Mouse (Mus musculus) lung, embryonic 14.5 days (tissue): ENCODE results near the gene Slc6a14. TPM values are rescaled to one million over a fixed set of nuclear protein-coding genes. Genes with fewer than 3 reads are reported as not detected.
A peak's percentile ranks its signal among the peaks of the same experiment; 100 is the strongest.

Experiments used
- ATAC-seq: fragments of 200-750 bp; cut with Nextera tagmentation; 2 replicates; pipeline ENCODE4 v1.8.0; 2017; ENCODE audit warnings: mild to moderate bottlenecking, moderate TSS enrichment, moderate library complexity; ENCODE audit not compliant: insufficient read depth
- DNase-seq: peaks from one replicate; pipeline ENCODE4 v3.0.0-alpha.2; 2015
- H3K27ac ChIP-seq: fragments of 300-500 bp; sonication (generic); 2 replicates; pipeline ENCODE4 v1.5.1; 2014; ENCODE audit warnings: low read depth, mild to moderate bottlenecking, moderate library complexity
- H3K27me3 ChIP-seq: fragments of 300-500 bp; sonication (generic); 2 replicates; pipeline ENCODE4 v1.6.1; 2014; ENCODE audit warnings: low read length, control low read depth; ENCODE audit not compliant: insufficient read depth
- H3K36me3 ChIP-seq: fragments of 300-500 bp; sonication (generic); 2 replicates; pipeline ENCODE4 v1.6.1; 2014; ENCODE audit warnings: control low read depth; ENCODE audit not compliant: insufficient read depth
- H3K4me1 ChIP-seq: fragments of 300-500 bp; sonication (generic); 2 replicates; pipeline ENCODE4 v1.6.1; 2014; ENCODE audit warnings: antibody characterized with exemption, control low read depth; ENCODE audit not compliant: insufficient read depth
- H3K4me2 ChIP-seq: fragments of 300-500 bp; sonication (generic); 2 replicates; pipeline ENCODE4 v1.6.1; 2014; ENCODE audit warnings: mild to moderate bottlenecking
- H3K4me3 ChIP-seq: fragments of 300-500 bp; sonication (generic); 2 replicates; pipeline ENCODE4 v1.5.1; 2014; ENCODE audit warnings: low read depth, low read length
- H3K9ac ChIP-seq: fragments of 300-500 bp; sonication (generic); 2 replicates; pipeline ENCODE4 v1.6.1; 2014
- H3K9me3 ChIP-seq: fragments of 300-500 bp; sonication (generic); 2 replicates; pipeline ENCODE4 v1.6.1; 2016; ENCODE audit warnings: low read depth, low read length, control low read depth
- CTCF ChIP-seq: IDR thresholded peaks from 2 replicates; pipeline ENCODE4 v1.5.1; 2016; ENCODE audit warnings: antibody characterized with exemption, low read depth
- whole genome bisulfite sequencing: fragments of 180-500 bp; shearing (Covaris S2); extraction: QIAGEN DNeasy Blood & Tissue Kit; methylation state at CpG from one replicate; pipeline ENCODE4 v1.1.7; 2014; 5-methylcytosine and 5-hydroxymethylcytosine counted together
- polyA plus RNA-seq: library from polyadenylated mRNA; unstranded; fragments of >200 nt; fragmentation: Nextera tagmentation; extraction: Ambion mirVana; gene quantifications from 2 replicates; pipeline ENCODE4 v1.2.1, GENCODE M21; 2014

The Slc6a14 gene
- polyA plus RNA-seq, result 3.1 and 4.3 TPM in 2 replicates

- H3K4me3 ChIP-seq, result no peak within 1 kb of the TSS
- 62% methylated on average over 7 of the region's 7 CpGs for WGBS
- H3K27me3 ChIP-seq, result no peaks in the 10 kb centered on the region
Measured at GRCm38 (mm10) chrX:21714829-21715228, at the start of gene Slc6a14. TSS of gene Slc6a14 (plus strand) at chrX:21714896.

GRCm38 (mm10) chrX:21670896-21671295 is 43.8 kb upstream of the Slc6a14 start:
- DNase-seq, result no peak

More at GRCm38 (mm10) chrX:21714829-21715228, at the start of gene Slc6a14:
- no peak within 1 kb of the TSS for H3K9ac ChIP-seq
- H3K4me1 ChIP-seq, result no peaks in the 10 kb centered on the region
- ATAC-seq (peak; percentile 38; the same call in 1 of the 2 replicates), DNase-seq (no peak)
- no peaks in the 10 kb centered on the region for H3K9me3 ChIP-seq
- H3K27ac ChIP-seq, result peak within 1 kb of the TSS; percentile 36; the same call in 1 of the 2 replicates
- TF ChIP-seq CTCF, result no peak
- H3K4me2 ChIP-seq, result no peak within 1 kb of the TSS
- no peaks in the 10 kb centered on the region for H3K36me3 ChIP-seq

GRCm38 (mm10) chrX:21695220-21695619 is 19.5 kb upstream of the Slc6a14 start:
- WGBS, result 37% methylated on average over 6 of the region's 6 CpGs
- TF ChIP-seq CTCF, result no peak
- Histone ChIP-seq H3K36me3 (no peaks in the 10 kb centered on the region), H3K4me3 (no peak overlapping the region), H3K27me3 (no peaks in the 10 kb centered on the region), H3K9ac (no peak overlapping the region), H3K4me1 (no peaks in the 10 kb centered on the region), H3K27ac (no peak overlapping the region), H3K4me2 (no peak overlapping the region), H3K9me3 (no peaks in the 10 kb centered on the region)
- DNase-seq (peak; percentile 13), ATAC-seq (no peak)

More at GRCm38 (mm10) chrX:21670896-21671295, 43.8 kb upstream of the Slc6a14 start:
- WGBS, result 12% methylated on average over 7 of the region's 7 CpGs
- H3K36me3 ChIP-seq, result no peaks in the 10 kb centered on the region
- no peak for TF ChIP-seq CTCF
- no peak overlapping the region for H3K4me2 ChIP-seq
- no peaks in the 10 kb centered on the region for H3K4me1 ChIP-seq
- H3K27me3 ChIP-seq, result no peaks in the 10 kb centered on the region
- ATAC-seq, result peak; percentile 58; the same call in 1 of the 2 replicates
- no peak overlapping the region for H3K9ac ChIP-seq
- H3K4me3 ChIP-seq, result no peak overlapping the region
- H3K27ac ChIP-seq, result no peak overlapping the region
- H3K9me3 ChIP-seq, result no peaks in the 10 kb centered on the region

GRCm38 (mm10) chrX:21695687-21696086 is 19.0 kb upstream of the Slc6a14 start:
- 66% methylated on average over 3 of the region's 3 CpGs for WGBS
- Histone ChIP-seq H3K4me1 (no peaks in the 10 kb centered on the region), H3K4me3 (no peak overlapping the region), H3K9me3 (no peaks in the 10 kb centered on the region), H3K27ac (no peak overlapping the region), H3K36me3 (no peaks in the 10 kb centered on the region), H3K27me3 (no peaks in the 10 kb centered on the region), H3K9ac (no peak overlapping the region), H3K4me2 (no peak overlapping the region)
- no peak for TF ChIP-seq CTCF
- DNase-seq, result peak; percentile 30
- no peak for ATAC-seq

GRCm38 (mm10) chrX:21701646-21702045 is 13.1 kb upstream of the Slc6a14 start:
- Histone ChIP-seq H3K4me3 (no peak overlapping the region), H3K9me3 (no peaks in the 10 kb centered on the region), H3K4me2 (no peak overlapping the region), H3K4me1 (no peaks in the 10 kb centered on the region), H3K36me3 (no peaks in the 10 kb centered on the region), H3K27me3 (no peaks in the 10 kb centered on the region), H3K27ac (no peak overlapping the region), H3K9ac (no peak overlapping the region)
- no peak for DNase-seq
- no peak for ATAC-seq
- TF ChIP-seq CTCF, result no peak
- WGBS, result 70% methylated on average over 4 of the region's 4 CpGs

- Histone ChIP-seq H3K4me2 (no peak overlapping the region), H3K27me3 (no peaks in the 10 kb centered on the region), H3K9me3 (no peaks in the 10 kb centered on the region), H3K36me3 (no peaks in the 10 kb centered on the region), H3K9ac (no peak overlapping the region), H3K4me1 (no peaks in the 10 kb centered on the region), H3K27ac (no peak overlapping the region), H3K4me3 (no peak overlapping the region)
- no peak for TF ChIP-seq CTCF
- DNase-seq (no peak), ATAC-seq (no peak)
- 90% methylated on average over 1 of the region's 1 CpGs for WGBS
Measured at GRCm38 (mm10) chrX:21704470-21704869, 10.2 kb upstream of the Slc6a14 start.

GRCm38 (mm10) chrX:21715293-21715692 is 597 bp downstream of the Slc6a14 start:
- peak overlapping the region; percentile 36; the same call in 1 of the 2 replicates for H3K27ac ChIP-seq
- ATAC-seq (peak; percentile 65; the same call in 1 of the 2 replicates), DNase-seq (no peak)
- H3K4me2 ChIP-seq, result no peak overlapping the region
- no peaks in the 10 kb centered on the region for H3K27me3 ChIP-seq
- no peak overlapping the region for H3K4me3 ChIP-seq
- H3K9me3 ChIP-seq, result no peaks in the 10 kb centered on the region
- no peaks in the 10 kb centered on the region for H3K4me1 ChIP-seq
- H3K9ac ChIP-seq, result no peak overlapping the region
- no peaks in the 10 kb centered on the region for H3K36me3 ChIP-seq
- TF ChIP-seq CTCF, result no peak
- 46% methylated on average over 5 of the region's 5 CpGs for WGBS
